ENCODE assay signal across 7 mouse cellular contexts in the genomic region with DNA sequence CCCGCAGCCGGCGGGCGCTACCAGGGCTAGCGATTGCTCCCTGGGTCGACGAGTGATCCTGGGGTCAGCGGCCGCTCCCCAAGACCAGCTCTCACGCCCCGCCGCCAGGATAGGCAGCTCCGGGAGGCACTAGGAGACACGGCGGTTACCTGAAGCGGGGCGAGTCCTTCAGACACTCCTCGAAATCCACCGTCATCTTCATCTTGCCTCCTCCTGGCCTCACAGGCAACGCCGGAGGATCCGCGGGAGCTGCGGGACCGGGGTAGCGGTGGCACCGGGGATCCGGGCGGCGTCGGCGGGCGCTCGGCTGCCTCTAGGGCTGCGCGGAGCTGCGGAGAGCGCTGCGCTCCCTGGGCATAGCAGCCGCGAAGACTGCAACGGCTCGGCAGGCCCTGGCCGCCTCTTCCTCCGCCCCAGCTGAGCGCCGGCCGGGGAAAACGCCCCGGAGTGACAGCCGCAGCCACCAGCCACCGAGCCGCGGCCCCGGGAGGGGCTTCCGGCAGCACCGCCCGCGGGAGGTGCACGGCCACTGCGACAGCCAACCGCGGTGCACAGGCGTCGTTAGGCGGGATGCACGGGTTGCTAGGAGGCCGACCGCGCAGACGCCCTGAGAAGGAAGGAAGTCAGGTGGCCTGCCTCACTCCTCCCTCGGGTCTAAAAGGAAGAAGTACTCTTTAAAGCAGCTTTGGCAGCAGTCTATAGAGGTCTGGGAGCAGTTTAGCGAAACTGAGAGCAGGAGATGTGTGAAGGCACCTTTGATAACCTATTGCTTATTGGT. TPM values are rescaled to one million over a fixed set of nuclear protein-coding genes. Genes with fewer than 3 reads are reported as not detected.
DNase-seq lines count a peak whose midpoint lies in the region; ATAC-seq and TF ChIP-seq lines count a peak whose summit lies in the region.

Gene Acap2, minus strand, starts transcription at position 456 of the 778 bp plus-strand sequence.

- no peaks in the 10 kb centered on the region for H3K27me3 ChIP-seq in embryonic facial prominence, embryonic 10.5 days (replicated peaks; ENCODE audit: low read depth, poor library complexity, severe bottlenecking)
- H3K27me3 ChIP-seq in intestine, postnatal 0 days (replicated peaks; ENCODE audit: control insufficient read depth, insufficient read depth, low read length): no peaks in the 10 kb centered on the region
- H3K27me3 ChIP-seq in midbrain, embryonic 12.5 days: no peaks in the 10 kb centered on the region
- H3K27me3 ChIP-seq in small intestine, adult 2 months (ENCODE audit: control insufficient read depth, insufficient read depth, low read length): no peaks in the 10 kb centered on the region

- H3K9me3 ChIP-seq in embryonic facial prominence, embryonic 10.5 days: no peaks in the 10 kb centered on the region
- no peaks in the 10 kb centered on the region for H3K9me3 ChIP-seq in intestine, postnatal 0 days (ENCODE audit: control insufficient read depth)
- H3K9me3 ChIP-seq in midbrain, embryonic 12.5 days: no peaks in the 10 kb centered on the region

- intact Hi-C loops in left cerebral cortex, postnatal 4 days (cut with DNase I): no loop called here

- peak within 1 kb of the TSS; percentile 87 for H3K4me3 ChIP-seq in embryonic facial prominence, embryonic 10.5 days
- H3K4me3 ChIP-seq in intestine, postnatal 0 days (ENCODE audit: low read depth, low read length): peak within 1 kb of the TSS; percentile 93
- H3K4me3 ChIP-seq in midbrain, embryonic 12.5 days: peak within 1 kb of the TSS; percentile 92
- H3K4me3 ChIP-seq in small intestine, adult 2 months (ENCODE audit: low read depth, low read length): peak within 1 kb of the TSS; percentile 91

- TF ChIP-seq CTCF in intestine, postnatal 0 days (IDR thresholded peaks at IDR 0.05; ENCODE audit: low read depth): 0 out of 2 replicates have a peak, but pooled peaks have one; percentile 5
- TF ChIP-seq CTCF in small intestine, adult 2 months (IDR thresholded peaks at IDR 0.05; ENCODE audit: extremely low read depth, insufficient read length, insufficient replicate concordance, low read depth, low read length): no peak

- peak; percentile 99 for ATAC-seq in intestine, postnatal 0 days
- peak; percentile 99 for ATAC-seq in midbrain, embryonic 12.5 days (ENCODE audit: low FRiP score, low read depth)

- DNase-seq in adrenal gland, postnatal 10 days: peak; percentile 99
- peak; percentile 98 for DNase-seq in embryonic facial prominence, embryonic 10.5 days (ENCODE audit: low spot score)
- DNase-seq in gonadal fat pad, adult 2 months (ENCODE audit: low read depth): peak; percentile 67
- peak; percentile 97 for DNase-seq in left cerebral cortex, postnatal 4 days

- H3K9ac ChIP-seq in intestine, postnatal 0 days (ENCODE audit: low read depth, low read length): peak within 1 kb of the TSS; percentile 93
- H3K9ac ChIP-seq in midbrain, embryonic 12.5 days (replicated peaks): peak within 1 kb of the TSS; percentile 91

- H3K4me2 ChIP-seq in intestine, postnatal 0 days (replicated peaks; ENCODE audit: low read depth): peak within 1 kb of the TSS; percentile 87
- H3K4me2 ChIP-seq in midbrain, embryonic 12.5 days (replicated peaks): peak within 1 kb of the TSS; percentile 85

- WGBS in embryonic facial prominence, embryonic 10.5 days: under 1% methylated on average over 73 of the region's 73 CpGs
- WGBS in intestine, postnatal 0 days: under 1% methylated on average over 68 of the region's 73 CpGs
- WGBS in midbrain, embryonic 12.5 days: under 1% methylated on average over 62 of the region's 73 CpGs
- under 1% methylated on average over 73 of the region's 73 CpGs for WGBS in small intestine, adult 2 months

- H3K27ac ChIP-seq in embryonic facial prominence, embryonic 10.5 days (replicated peaks): peak within 1 kb of the TSS; percentile 94
- peak within 1 kb of the TSS; percentile 96 for H3K27ac ChIP-seq in intestine, postnatal 0 days (ENCODE audit: low read depth, low read length)
- peak within 1 kb of the TSS; percentile 95 for H3K27ac ChIP-seq in midbrain, embryonic 12.5 days (replicated peaks)
- H3K27ac ChIP-seq in small intestine, adult 2 months (ENCODE audit: insufficient read depth, low read depth, low read length): peak within 1 kb of the TSS; percentile 87

- no peaks in the 10 kb centered on the region for H3K36me3 ChIP-seq in embryonic facial prominence, embryonic 10.5 days (replicated peaks)
- H3K36me3 ChIP-seq in intestine, postnatal 0 days (ENCODE audit: control insufficient read depth, insufficient read depth): no peaks in the 10 kb centered on the region
- no peaks in the 10 kb centered on the region for H3K36me3 ChIP-seq in midbrain, embryonic 12.5 days
- H3K36me3 ChIP-seq in small intestine, adult 2 months (ENCODE audit: control insufficient read depth, insufficient read depth, low read length): no peaks in the 10 kb centered on the region

- peaks cover 26% of the 10 kb centered on the region for H3K4me1 ChIP-seq in embryonic facial prominence, embryonic 10.5 days
- 0 out of 2 replicates have a peak, but pooled peaks cover 2% of the 10 kb centered on the region for H3K4me1 ChIP-seq in intestine, postnatal 0 days (replicated peaks; ENCODE audit: control insufficient read depth, insufficient read depth, low read length)
- peaks cover 11% of the 10 kb centered on the region for H3K4me1 ChIP-seq in midbrain, embryonic 12.5 days
- no peaks in the 10 kb centered on the region; the same call in none of the 2 replicates for H3K4me1 ChIP-seq in small intestine, adult 2 months (ENCODE audit: control insufficient read depth, insufficient read depth, insufficient read length, low read length)

- peak; percentile 98 for TF ChIP-seq POLR2A in small intestine, adult 2 months (IDR thresholded peaks at IDR 0.05; ENCODE audit: low read depth, low read length)

RNA-seq across cellular contexts. Expression of gene Acap2, which starts in this region (rescaled TPM):
- total RNA-seq in adrenal gland, postnatal 10 days (2021): 10 to 100 TPM; 39.0 to 39.1 TPM
- 18.8 and 19.0 TPM in 2 replicates for polyA plus RNA-seq in embryonic facial prominence, embryonic 10.5 days (2016; fragmentation: Nextera tagmentation; extraction: Ambion mirVana)
- polyA plus RNA-seq in gonadal fat pad, adult 2 months (2012; rRNA removed): 11.5 and 13.0 TPM in 2 replicates
- polyA plus RNA-seq in intestine, postnatal 0 days (2015; fragmentation: Nextera tagmentation; extraction: Ambion mirVana): 10.6 and 12.4 TPM in 2 replicates
- 10 to 100 TPM; 55.7 to 55.8 TPM for total RNA-seq in left cerebral cortex, postnatal 4 days (2021)
- polyA plus RNA-seq in midbrain, embryonic 12.5 days (2016; fragmentation: Nextera tagmentation; extraction: Ambion mirVana): 22.8 and 24.4 TPM in 2 replicates
- polyA plus RNA-seq in small intestine, adult 2 months (2012; rRNA removed): 2.9 and 9.1 TPM in 2 replicates

Comparison
In these comparisons a context has a peak if more than half of its experiments do, and no peak if none do; other contexts are left out.
1. Peak in every context shown above with its lines: DNase-seq, ATAC-seq, H3K4me3 ChIP-seq and H3K27ac ChIP-seq.